Mouse (Mus musculus): ENCODE results near the gene Scarb1.
A peak's percentile ranks its signal among the peaks of the same experiment; 100 is the strongest.

Gene Scarb1

GRCm38 (mm10) chr5:125274182-125274581 lies 66.7 kb downstream of the Scarb1 start:
- DNase-seq (ENCODE audit: extremely low read depth, insufficient read length, low spot score), result no peak

DNA sequence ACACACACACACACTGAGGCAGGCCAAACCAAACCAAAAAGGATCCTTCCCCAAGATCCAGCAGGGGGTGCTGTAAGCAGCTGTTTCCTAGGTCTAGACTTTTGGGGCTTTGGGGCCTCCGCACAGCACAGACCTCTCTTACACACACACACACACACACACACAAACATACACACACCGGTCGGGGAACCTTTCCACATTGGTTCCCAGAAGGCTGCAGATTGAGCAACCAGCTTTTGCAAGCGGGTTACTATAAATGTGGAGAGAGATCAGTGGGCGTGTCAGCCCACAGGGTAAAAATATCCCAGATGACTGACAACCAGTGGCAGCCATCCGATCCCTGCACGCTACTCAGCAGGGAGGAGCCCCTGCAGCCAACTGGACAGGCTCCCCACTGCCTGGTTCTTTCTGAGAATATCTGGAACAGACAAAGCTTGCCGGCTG lies 67.2 kb downstream of the Scarb1 start:
- DNase-seq (ENCODE audit: extremely low read depth, insufficient read length, low spot score), result peak; percentile 80

GRCm38 (mm10) chr5:125272231-125272988 lies 68.5 kb downstream of the Scarb1 start:
- peak; percentile 51 for DNase-seq (ENCODE audit: extremely low read depth, insufficient read length, low spot score)

DNA sequence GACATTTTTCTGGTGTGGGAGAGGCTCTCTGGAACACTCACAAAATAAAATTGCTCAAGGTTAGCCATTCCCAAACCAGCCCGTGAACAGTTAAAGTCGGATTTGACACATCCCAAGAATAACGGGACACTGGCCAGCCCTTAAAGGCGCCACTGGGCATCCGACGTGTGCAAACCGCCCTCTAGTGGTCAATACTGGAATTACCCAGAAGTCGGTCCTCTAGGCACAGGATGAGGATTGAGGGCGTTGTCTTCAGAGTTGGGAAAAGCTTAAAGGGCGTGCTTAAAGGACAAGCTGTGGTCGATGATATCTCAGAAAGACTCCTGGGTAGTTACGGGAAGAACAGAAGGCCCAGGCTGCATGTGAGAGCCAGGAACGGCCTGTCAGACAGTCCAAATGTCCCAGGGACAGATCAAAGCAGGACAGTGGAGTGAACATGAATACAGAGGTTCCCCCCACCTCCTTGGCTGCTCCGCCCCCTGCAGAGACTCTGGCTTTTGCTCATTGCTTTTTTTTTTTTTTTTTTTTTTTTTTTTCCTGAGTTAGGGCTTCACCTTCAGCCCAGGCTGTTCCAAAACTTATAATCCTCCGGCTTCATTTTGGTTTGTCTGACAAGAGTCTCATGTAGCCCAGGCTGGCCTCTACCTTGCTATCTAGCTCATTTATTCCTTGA lies 69.2 kb downstream of the Scarb1 start:
- DNase-seq (ENCODE audit: extremely low read depth, insufficient read length, low spot score), result peak; percentile 77

GRCm38 (mm10) chr5:125270587-125271130 lies 70.2 kb downstream of the Scarb1 start:
- DNase-seq (ENCODE audit: extremely low read depth, insufficient read length, low spot score), result peak; percentile 64

DNA sequence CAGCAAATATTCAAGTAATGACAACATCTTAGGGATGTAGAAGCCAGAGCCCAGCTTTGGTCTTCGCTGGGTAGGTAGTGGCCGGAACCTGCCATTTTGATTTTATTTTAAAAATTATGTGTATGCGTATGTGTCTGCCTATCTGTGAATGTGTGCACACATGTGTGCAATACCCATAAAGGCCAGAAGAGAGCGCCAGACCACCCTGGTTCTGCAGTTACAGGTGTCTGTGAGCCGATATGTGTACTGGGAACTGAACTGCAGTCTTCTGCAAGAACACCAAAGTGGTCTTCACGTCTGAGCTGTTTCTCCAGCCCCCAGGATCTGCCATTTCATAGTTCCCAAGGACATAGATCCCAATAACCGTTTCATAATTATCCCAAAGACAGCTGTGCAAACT lies 71.1 kb downstream of the Scarb1 start:
- DNase-seq (ENCODE audit: extremely low read depth, insufficient read length, low spot score), result no peak

DNA sequence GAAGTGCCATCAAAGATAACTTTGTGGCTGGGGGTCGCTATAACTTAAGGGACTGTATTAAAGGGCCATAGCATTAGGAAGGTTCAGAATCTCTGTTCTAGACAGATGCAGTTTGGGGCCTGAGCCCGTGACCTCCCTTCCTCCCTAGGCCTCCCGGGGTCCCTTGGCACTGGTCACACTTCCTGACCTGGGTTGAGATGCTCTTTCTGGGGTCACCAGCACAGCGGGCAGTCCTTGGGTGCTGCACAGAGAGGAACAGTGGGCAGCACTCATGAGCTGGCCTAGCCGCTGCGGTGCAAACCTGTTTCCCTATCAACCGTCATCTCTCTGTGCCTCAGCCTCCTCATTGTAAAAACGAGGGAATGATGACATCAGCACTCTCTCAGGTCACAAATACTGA lies 71.5 kb downstream of the Scarb1 start:
- no peak for DNase-seq (ENCODE audit: extremely low read depth, insufficient read length, low spot score)

DNA sequence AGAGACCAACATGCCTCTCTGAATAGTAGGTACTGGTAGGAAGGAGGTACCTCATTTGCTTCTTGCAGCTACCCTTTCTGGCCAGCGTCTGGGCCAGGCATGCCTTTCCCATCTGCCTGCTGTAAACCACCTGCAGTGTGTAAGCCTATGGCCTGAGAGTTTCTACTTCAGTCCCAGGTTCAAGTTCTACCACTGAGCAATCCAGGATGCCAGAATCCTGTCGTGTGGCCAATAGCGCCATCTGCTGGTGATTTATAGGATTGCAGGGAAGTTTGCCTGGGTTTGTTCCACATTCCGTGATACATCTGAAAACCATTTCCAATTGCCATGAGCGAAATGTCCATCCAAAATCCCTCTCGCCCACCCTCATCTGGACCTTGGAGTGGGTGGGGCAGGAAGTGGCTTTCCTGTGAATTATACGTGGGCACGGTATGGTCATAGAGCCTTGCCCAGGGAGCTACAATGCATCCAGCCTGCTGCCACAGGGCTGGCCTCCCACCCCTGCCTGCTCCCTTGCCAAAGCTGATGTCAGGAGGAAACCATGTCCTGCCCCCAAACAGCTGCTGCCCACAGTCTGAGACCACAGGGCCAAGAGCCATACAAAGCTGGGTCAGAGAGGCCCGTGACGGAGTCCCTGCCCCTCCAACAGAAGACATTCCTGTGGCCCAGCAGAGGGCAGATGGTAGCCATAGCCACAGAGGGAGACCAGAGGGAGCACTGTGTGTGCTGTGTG lies 72.7 kb downstream of the Scarb1 start:
- peak; percentile 96 for DNase-seq (ENCODE audit: extremely low read depth, insufficient read length, low spot score)

GRCm38 (mm10) chr5:125267150-125267961 lies 73.5 kb downstream of the Scarb1 start:
- peak; percentile 58 for DNase-seq (ENCODE audit: extremely low read depth, insufficient read length, low spot score)

- no peak for DNase-seq (ENCODE audit: extremely low read depth, insufficient read length, low spot score)
Measured at GRCm38 (mm10) chr5:125266128-125266527, 74.8 kb downstream of the Scarb1 start.

GRCm38 (mm10) chr5:125264700-125265099 lies 76.2 kb downstream of the Scarb1 start:
- no peak for DNase-seq (ENCODE audit: extremely low read depth, insufficient read length, low spot score)

DNA sequence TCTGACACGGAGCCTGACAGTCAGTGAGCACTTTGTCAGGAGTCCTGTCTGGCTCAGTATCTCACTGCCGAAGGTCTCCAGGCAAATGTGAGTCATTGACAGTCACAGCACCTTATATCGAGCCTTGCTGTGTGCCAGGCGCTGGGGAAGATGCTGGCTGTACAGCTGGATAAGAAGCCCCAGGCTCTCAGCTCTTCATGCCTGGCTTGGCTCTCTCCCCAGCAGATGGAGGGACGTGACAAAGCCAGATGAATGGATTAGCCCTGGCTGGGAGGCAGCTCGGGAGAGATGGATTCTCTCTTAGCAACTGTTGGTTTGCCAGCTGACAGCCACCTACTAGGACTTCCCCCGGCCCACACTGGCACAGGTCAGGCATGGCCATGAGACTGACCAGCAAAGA lies 78.3 kb downstream of the Scarb1 start:
- DNase-seq (ENCODE audit: extremely low read depth, insufficient read length, low spot score), result peak; percentile 61

DNA sequence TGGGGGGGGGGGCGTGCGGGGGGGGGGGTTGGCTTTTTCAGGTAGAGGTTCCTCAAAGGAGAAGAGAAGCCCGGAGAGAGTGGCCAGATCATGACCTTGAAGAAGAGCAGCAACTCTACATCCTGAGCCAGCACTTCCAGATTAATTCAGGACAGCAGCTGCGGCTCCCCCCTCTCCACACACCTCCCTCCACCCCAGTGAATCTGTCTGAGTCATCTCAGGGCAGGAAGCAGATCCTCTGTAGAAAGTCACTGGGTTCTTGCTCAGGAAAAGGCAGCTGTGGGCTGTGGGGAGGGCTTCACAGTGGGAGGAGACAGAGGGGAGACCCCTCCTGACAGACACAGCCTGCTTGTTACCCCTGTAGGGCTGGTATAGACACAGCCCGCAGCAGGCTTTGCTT lies 87.0 kb downstream of the Scarb1 start:
- DNase-seq (ENCODE audit: extremely low read depth, insufficient read length, low spot score), result peak; percentile 49

GRCm38 (mm10) chr5:125253448-125253847 lies 87.4 kb downstream of the Scarb1 start:
- DNase-seq (ENCODE audit: extremely low read depth, insufficient read length, low spot score), result no peak

- peak; percentile 80 for DNase-seq (ENCODE audit: extremely low read depth, insufficient read length, low spot score)
Measured at GRCm38 (mm10) chr5:125252664-125253063, 88.2 kb downstream of the Scarb1 start.

- peak; percentile 82 for DNase-seq (ENCODE audit: extremely low read depth, insufficient read length, low spot score)
Measured at GRCm38 (mm10) chr5:125251885-125252615, 88.8 kb downstream of the Scarb1 start.

DNA sequence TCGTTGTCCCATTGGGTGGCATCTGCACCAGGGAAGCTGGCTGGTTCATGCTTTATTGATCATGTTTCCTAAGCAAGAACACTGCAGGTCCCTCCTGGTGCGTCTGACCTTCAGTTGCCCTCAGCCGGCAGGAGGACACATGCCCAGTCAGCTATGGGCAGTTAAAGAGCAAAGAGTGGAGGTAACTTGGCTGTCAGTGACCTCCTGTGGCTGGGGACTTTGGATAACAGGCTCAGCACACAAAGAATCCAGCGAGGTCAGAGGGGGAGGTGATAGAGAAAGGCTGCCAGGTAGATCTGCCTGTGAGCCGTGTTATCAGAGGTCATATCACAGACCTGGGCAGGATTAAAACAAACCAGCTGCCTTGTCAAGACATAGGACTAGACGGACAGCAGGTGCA lies 91.7 kb downstream of the Scarb1 start:
- DNase-seq (ENCODE audit: extremely low read depth, insufficient read length, low spot score), result no peak

DNA sequence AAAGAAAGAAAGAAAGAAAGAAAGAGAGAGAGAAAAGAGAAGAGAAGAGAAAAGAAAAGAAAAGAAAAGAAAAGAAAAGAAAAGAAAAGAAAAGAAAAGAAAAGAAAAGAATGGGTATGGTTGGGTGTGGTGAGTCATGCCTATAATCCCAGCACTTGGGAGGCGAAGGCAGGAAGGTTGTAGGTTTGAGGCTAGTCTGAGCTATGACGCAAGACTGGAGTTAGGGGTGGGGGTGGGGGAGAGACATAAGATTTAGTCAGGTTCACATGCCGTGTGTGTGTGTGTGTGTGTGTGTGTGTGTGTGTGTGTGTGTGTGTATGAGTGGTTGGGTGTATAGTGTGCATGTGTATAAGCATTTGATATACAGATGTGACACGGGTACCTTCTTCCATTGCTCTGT lies 94.2 kb downstream of the Scarb1 start:
- no peak for DNase-seq (ENCODE audit: extremely low read depth, insufficient read length, low spot score)

- peak; percentile 84 for DNase-seq (ENCODE audit: extremely low read depth, insufficient read length, low spot score)
Measured at GRCm38 (mm10) chr5:125245534-125246151, 95.3 kb downstream of the Scarb1 start.

All from 3134 (cell line).